Comparison of ENCODE assay signal across 8 mouse cellular contexts in the genomic region with DNA sequence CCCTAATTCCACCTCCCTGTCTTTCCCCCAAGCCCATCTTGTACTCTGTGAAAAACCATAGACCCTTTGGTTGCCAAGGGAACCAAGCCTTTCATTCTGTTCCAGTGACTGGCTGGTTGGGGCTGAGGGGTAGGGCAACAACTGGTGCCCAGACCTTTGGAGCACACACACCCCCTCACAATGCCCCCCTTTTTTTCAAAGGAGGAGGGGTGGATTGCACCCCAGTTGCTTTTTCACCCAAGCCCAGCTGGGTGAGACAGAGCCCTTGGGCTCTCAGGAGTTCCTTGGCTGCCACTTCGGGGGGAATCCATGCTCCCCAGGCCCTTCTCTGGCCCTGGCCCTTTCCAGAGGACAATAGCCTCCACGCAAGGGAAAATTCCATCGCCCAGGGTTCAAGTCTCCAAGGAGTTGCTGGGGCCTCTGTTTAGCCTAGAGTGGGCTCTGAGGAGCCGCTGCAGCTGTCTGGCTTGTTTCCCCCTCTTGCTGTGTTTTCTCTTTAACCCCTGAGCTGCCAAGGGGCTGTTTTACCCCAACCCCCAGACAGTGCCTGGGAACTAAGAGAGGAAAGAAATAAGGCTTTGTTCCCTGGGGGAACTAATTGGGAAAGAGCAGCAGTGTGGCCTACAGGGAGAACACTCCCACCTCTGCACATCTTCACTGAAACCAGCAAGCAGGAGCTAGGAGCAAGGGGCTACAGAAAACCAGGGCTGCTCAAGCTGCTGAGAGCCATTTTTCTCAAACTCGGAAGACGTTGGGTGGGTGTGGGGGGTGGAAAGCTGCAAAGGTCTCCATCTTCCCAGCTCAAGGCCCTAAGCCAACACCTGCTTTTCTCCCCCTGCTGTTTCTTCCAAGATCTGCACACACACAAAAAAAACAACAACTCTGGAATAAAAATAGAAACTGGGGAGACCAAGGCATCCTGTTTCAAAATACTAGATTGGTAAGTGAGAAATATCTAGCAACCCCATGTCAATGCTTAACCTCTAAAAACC. TPM values are rescaled to one million over a fixed set of nuclear protein-coding genes. Genes with fewer than 3 reads are reported as not detected.
DNase-seq lines count a peak whose midpoint lies in the region; ATAC-seq and TF ChIP-seq lines count a peak whose summit lies in the region.

No protein-coding gene starts in this region.

- no peak overlapping the region for H3K4me3 ChIP-seq in kidney, embryonic 16.5 days (ENCODE audit: low read length)
- H3K4me3 ChIP-seq in gastrocnemius, adult 2 months = no peak overlapping the region
- H3K4me3 ChIP-seq in intestine, embryonic 16.5 days (ENCODE audit: low read length) = no peak overlapping the region
- H3K4me3 ChIP-seq in liver, postnatal 0 days (ENCODE audit: low read depth, low read length) = no peak overlapping the region
- H3K4me3 ChIP-seq in stomach, embryonic 15.5 days (replicated peaks) = no peak overlapping the region

- ATAC-seq in kidney, embryonic 16.5 days (ENCODE audit: low FRiP score, low TSS enrichment) = peak; percentile 74
- ATAC-seq in intestine, embryonic 16.5 days = peak; percentile 54
- ATAC-seq in liver, postnatal 0 days = no peak
- ATAC-seq in stomach, embryonic 15.5 days (ENCODE audit: insufficient read depth, low FRiP score, low read depth) = peak; percentile 32

- no peaks in the 10 kb centered on the region for H3K9me3 ChIP-seq in kidney, embryonic 16.5 days (ENCODE audit: low read length)
- no peaks in the 10 kb centered on the region for H3K9me3 ChIP-seq in intestine, embryonic 16.5 days (ENCODE audit: control insufficient read depth, low read length)
- H3K9me3 ChIP-seq in liver, postnatal 0 days (ENCODE audit: low read length) = no peaks in the 10 kb centered on the region
- no peaks in the 10 kb centered on the region for H3K9me3 ChIP-seq in stomach, embryonic 15.5 days

- H3K27ac ChIP-seq in kidney, embryonic 16.5 days (ENCODE audit: low read length) = peak overlapping the region; percentile 89
- peak overlapping the region; percentile 75 for H3K27ac ChIP-seq in gastrocnemius, adult 2 months
- peak overlapping the region; percentile 83 for H3K27ac ChIP-seq in intestine, embryonic 16.5 days (ENCODE audit: low read length)
- peak overlapping the region; percentile 30; the same call in 1 of the 2 replicates for H3K27ac ChIP-seq in liver, postnatal 0 days (ENCODE audit: low read depth)
- peak overlapping the region; percentile 91 for H3K27ac ChIP-seq in stomach, embryonic 15.5 days

- no peak for DNase-seq in kidney, adult 11 months
- DNase-seq in cerebellum, postnatal 36 days = peak; percentile 8 to 24
- DNase-seq in gastrocnemius, adult 2 months = peak; percentile 57
- DNase-seq in liver, postnatal 0 days = no peak
- DNase-seq in spleen, postnatal 14 days (ENCODE audit: low spot score in 2 of 2) = no peak

- no peak overlapping the region for H3K4me2 ChIP-seq in kidney, embryonic 16.5 days (replicated peaks; ENCODE audit: low read depth, low read length)
- no peak overlapping the region for H3K4me2 ChIP-seq in intestine, embryonic 16.5 days (ENCODE audit: low read depth, low read length)
- H3K4me2 ChIP-seq in liver, postnatal 0 days (ENCODE audit: low read depth, low read length) = no peak overlapping the region
- 0 out of 2 replicates have a peak overlapping the region, but pooled peaks have one; percentile 13 for H3K4me2 ChIP-seq in stomach, embryonic 15.5 days

- peak overlapping the region; percentile 48 for H3K9ac ChIP-seq in kidney, embryonic 16.5 days (replicated peaks; ENCODE audit: low read length)
- peak overlapping the region; percentile 31 for H3K9ac ChIP-seq in intestine, embryonic 16.5 days (ENCODE audit: low read depth, low read length)
- H3K9ac ChIP-seq in liver, postnatal 0 days (replicated peaks) = peak overlapping the region; percentile 23; the same call in 1 of the 2 replicates
- H3K9ac ChIP-seq in stomach, embryonic 15.5 days = no peak overlapping the region; the same call in 1 of the 2 replicates

- no peak for TF ChIP-seq EP300 in liver, postnatal 0 days (IDR thresholded peaks at IDR 0.05; ENCODE audit: low read depth)

- no peaks in the 10 kb centered on the region for H3K27me3 ChIP-seq in kidney, embryonic 16.5 days (ENCODE audit: insufficient read depth, low read length)
- no peaks in the 10 kb centered on the region for H3K27me3 ChIP-seq in intestine, embryonic 16.5 days (replicated peaks; ENCODE audit: control insufficient read depth, insufficient read depth, low read length)
- no peaks in the 10 kb centered on the region for H3K27me3 ChIP-seq in liver, postnatal 0 days (ENCODE audit: insufficient read depth, low read length)
- no peaks in the 10 kb centered on the region for H3K27me3 ChIP-seq in stomach, embryonic 15.5 days (replicated peaks)

- H3K4me1 ChIP-seq in kidney, embryonic 16.5 days (ENCODE audit: insufficient read depth, low read length) = peaks cover 55% of the 10 kb centered on the region
- peaks cover 39% of the 10 kb centered on the region for H3K4me1 ChIP-seq in intestine, embryonic 16.5 days (ENCODE audit: control insufficient read depth, insufficient read depth, low read length)
- peaks cover 40% of the 10 kb centered on the region for H3K4me1 ChIP-seq in liver, postnatal 0 days (ENCODE audit: insufficient read depth)
- peaks cover 28% of the 10 kb centered on the region for H3K4me1 ChIP-seq in stomach, embryonic 15.5 days

- H3K36me3 ChIP-seq in kidney, embryonic 16.5 days (ENCODE audit: insufficient read depth, low read length) = no peaks in the 10 kb centered on the region
- H3K36me3 ChIP-seq in intestine, embryonic 16.5 days (ENCODE audit: control insufficient read depth, insufficient read depth, low read length) = no peaks in the 10 kb centered on the region
- no peaks in the 10 kb centered on the region for H3K36me3 ChIP-seq in liver, postnatal 0 days (replicated peaks; ENCODE audit: insufficient read depth, low read length)
- no peaks in the 10 kb centered on the region for H3K36me3 ChIP-seq in stomach, embryonic 15.5 days

- intact Hi-C loops in gastrocnemius, adult 2 months (cut with DNase I) = loop anchor here (2.0 kb wide), 1 partner anchor 16 kb away; no protein-coding TSS in a partner anchor

- peak; percentile 42 for TF ChIP-seq CTCF in gastrocnemius, adult 2 months (IDR thresholded peaks at IDR 0.05)
- peak; percentile 25; the same call in 1 of the 2 replicates for TF ChIP-seq CTCF in liver, postnatal 0 days (IDR thresholded peaks at IDR 0.05; ENCODE audit: low read depth)

- 6% methylated on average over 6 of the region's 6 CpGs for WGBS in kidney, embryonic 16.5 days
- 27% methylated on average over 6 of the region's 6 CpGs for WGBS in intestine, embryonic 16.5 days
- WGBS in liver, postnatal 0 days (ENCODE audit: insufficient replicate concordance) = 49% methylated on average over 6 of the region's 6 CpGs
- WGBS in stomach, embryonic 15.5 days = 17% methylated on average over 6 of the region's 6 CpGs

RNA-seq across cellular contexts. Expression of a gene that starts 50.1 kb away (rescaled TPM):
- polyA plus RNA-seq in kidney, embryonic 16.5 days (2015; fragmentation: Nextera tagmentation; extraction: Ambion mirVana) = 130 and 153 TPM in 2 replicates
- total RNA-seq in gastrocnemius, adult 2 months (2021) = 10 to 100 TPM; 25.7 to 46.6 TPM
- 79.7 and 89.1 TPM in 2 replicates for polyA plus RNA-seq in intestine, embryonic 16.5 days (2015; fragmentation: Nextera tagmentation; extraction: Ambion mirVana)
- polyA plus RNA-seq in liver, postnatal 0 days (2015; fragmentation: Nextera tagmentation; extraction: Ambion mirVana) = 42.0 and 45.7 TPM in 2 replicates
- polyA plus RNA-seq in stomach, embryonic 15.5 days (2015; fragmentation: Nextera tagmentation; extraction: Ambion mirVana) = 142 and 146 TPM in 2 replicates

Comparison
In these comparisons a context has a peak if more than half of its experiments do, and no peak if none do; other contexts are left out.
1. H3K27ac ChIP-seq: peak in every context shown above with its lines; median percentile 91 in stomach, embryonic 15.5 days; 89 in kidney, embryonic 16.5 days; 83 in intestine, embryonic 16.5 days; 75 in gastrocnemius, adult 2 months; 30 in liver, postnatal 0 days.
2. DNase-seq: peak in cerebellum, postnatal 36 days (2 of 2) and gastrocnemius, adult 2 months (single experiment); none in kidney, adult 11 months (single experiment), liver, postnatal 0 days (single experiment) and spleen, postnatal 14 days (0 of 2).